Mouse (Mus musculus): ENCODE measurements around the gene Gxylt2.
A peak's percentile ranks its signal among the peaks of the same experiment; 100 is the strongest.

Gene Gxylt2

GRCm38 (mm10) chr6:100704574-100705365, at the start of gene Gxylt2:
Gxylt2 (plus strand) TSS chr6:100704734.
- peak; percentile 23 to 52 for DNase-seq

GRCm38 (mm10) chr6:100660395-100660794, 44.1 kb upstream of the Gxylt2 start:
- DNase-seq: peak in 1 of 2 experiments; percentile 36

- no peak for DNase-seq
These were observed 42.3 kb upstream of the Gxylt2 start for GRCm38 (mm10) chr6:100662224-100662623.

GRCm38 (mm10) chr6:100667644-100668043, 36.9 kb upstream of the Gxylt2 start:
- DNase-seq: no peak

GRCm38 (mm10) chr6:100668858-100669257, 35.7 kb upstream of the Gxylt2 start:
- no peak for DNase-seq

GRCm38 (mm10) chr6:100670370-100670841, 34.1 kb upstream of the Gxylt2 start:
- peak; percentile 61 to 82 for DNase-seq

GRCm38 (mm10) chr6:100670880-100671344, 33.6 kb upstream of the Gxylt2 start, which contains the start of gene Shq1:
Shq1 (minus strand) TSS chr6:100671157.
- DNase-seq: peak; percentile 90 to 92

- no peak for DNase-seq
These were observed 33.1 kb upstream of the Gxylt2 start for GRCm38 (mm10) chr6:100671401-100671800.

- peak in 1 of 2 experiments; percentile 3 for DNase-seq
These were observed 29.6 kb upstream of the Gxylt2 start for GRCm38 (mm10) chr6:100674974-100675373.

- DNase-seq: no peak
These were observed 28.1 kb upstream of the Gxylt2 start for GRCm38 (mm10) chr6:100676461-100676860.

GRCm38 (mm10) chr6:100678636-100679035, 25.9 kb upstream of the Gxylt2 start:
- no peak for DNase-seq

- no peak for DNase-seq
These were observed 18.2 kb upstream of the Gxylt2 start for GRCm38 (mm10) chr6:100686341-100686740.

- no peak for DNase-seq
These were observed 4.5 kb upstream of the Gxylt2 start for GRCm38 (mm10) chr6:100699986-100700385.

GRCm38 (mm10) chr6:100700774-100701173, 3.8 kb upstream of the Gxylt2 start:
- DNase-seq: no peak

GRCm38 (mm10) chr6:100704197-100704573, 349 bp upstream of the Gxylt2 start:
- no peak for DNase-seq

- DNase-seq: peak; percentile 5 to 36
These were observed 855 bp downstream of the Gxylt2 start for GRCm38 (mm10) chr6:100705366-100705811.

GRCm38 (mm10) chr6:100706861-100707260, 2.3 kb downstream of the Gxylt2 start:
- DNase-seq: no peak

GRCm38 (mm10) chr6:100707557-100707956, 3.0 kb downstream of the Gxylt2 start:
- peak; percentile 7 to 40 for DNase-seq

GRCm38 (mm10) chr6:100708248-100708647, 3.7 kb downstream of the Gxylt2 start:
- no peak for DNase-seq

- peak in 1 of 2 experiments; percentile 41 for DNase-seq
These were observed 4.5 kb downstream of the Gxylt2 start for GRCm38 (mm10) chr6:100708996-100709395.

- peak; percentile 82 to 91 for DNase-seq
These were observed 4.9 kb downstream of the Gxylt2 start for GRCm38 (mm10) chr6:100709483-100709882.

GRCm38 (mm10) chr6:100710170-100710569, 5.6 kb downstream of the Gxylt2 start:
- DNase-seq: no peak

GRCm38 (mm10) chr6:100710866-100711265, 6.3 kb downstream of the Gxylt2 start:
- DNase-seq: no peak

GRCm38 (mm10) chr6:100715296-100715828, 10.8 kb downstream of the Gxylt2 start:
- DNase-seq: no peak
